Mouse (Mus musculus) erythroid progenitor cell, adult 5-6 weeks (primary cell): ENCODE results near the gene Myod1. TPM values are rescaled to one million over a fixed set of nuclear protein-coding genes. Genes with fewer than 3 reads are reported as not detected.

Experiments
- ATAC-seq: replicated peaks from 2 replicates; pipeline ENCODE4 v1.8.0; 2016; ENCODE audit warnings: moderate number of reproducible peaks, mild to moderate bottlenecking, moderate TSS enrichment, inconsistent platforms; ENCODE audit not compliant: poor library complexity, low FRiP score, severe bottlenecking
- total RNA-seq, 2 experiments: library from RNA; stranded (forward) in 1 of 2; stranded (reverse) in 1 of 2; fragments of 150-400 nt in 1 of 2; fragments of 186-747, 209-891 nt in 1 of 2; gene quantifications; 2 replicates each; pipeline versions ENCODE4 v1.2.3 to v1.2.4; 2015 to 2017; ENCODE audit warnings: low replicate concordance in 2 of 2

Gene Myod1
- total RNA-seq, 2 experiments from 2014 or later, result not detected

DNA sequence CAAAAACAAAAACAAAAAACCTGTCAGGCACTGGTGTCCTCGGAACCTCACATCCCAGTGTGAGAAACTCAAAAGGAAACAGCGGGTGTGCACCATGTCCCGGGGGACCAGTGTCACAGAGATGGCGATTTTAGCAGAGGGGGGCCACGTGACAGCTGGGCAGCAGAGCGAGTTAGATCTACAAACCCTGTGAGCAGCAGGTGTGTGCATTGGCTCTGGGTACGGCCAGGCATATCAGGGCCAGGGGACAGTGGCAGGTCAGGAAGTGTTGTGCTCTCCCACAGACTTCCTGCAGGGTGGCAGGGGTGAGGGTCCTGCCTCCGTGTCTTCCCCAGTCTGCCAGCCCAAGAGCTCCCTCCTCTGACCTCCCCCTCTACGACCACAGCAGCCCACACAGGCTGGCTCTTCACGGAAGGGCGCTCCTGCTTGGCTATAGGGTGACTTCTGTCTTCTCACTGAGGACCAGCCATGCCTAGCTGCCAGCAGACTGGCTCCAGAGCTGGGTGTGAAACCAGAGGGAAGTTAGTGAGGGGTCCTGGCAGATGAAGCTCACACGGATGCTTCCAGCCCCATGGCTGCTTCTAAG lies 33.0 kb downstream of the Myod1 start:
- ATAC-seq, result no peak

DNA sequence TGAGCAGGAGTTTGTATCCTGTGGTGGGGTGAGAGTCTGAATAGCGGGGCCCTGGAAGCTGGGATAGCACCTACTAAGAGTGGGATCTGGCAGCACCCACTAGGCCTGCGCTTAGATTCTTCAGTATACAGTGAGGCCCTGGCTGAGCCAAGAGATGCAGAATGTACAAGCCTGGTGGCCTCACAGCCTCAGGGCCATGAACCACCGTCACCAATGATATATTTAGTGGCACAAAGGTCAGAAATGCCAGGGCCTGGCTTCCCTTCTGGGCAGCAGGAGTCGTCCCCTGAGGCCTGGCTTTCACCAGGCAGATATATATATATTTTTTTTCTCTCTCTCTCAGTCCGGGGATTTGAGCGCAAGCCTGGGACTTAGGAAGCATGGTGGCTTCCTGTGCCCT lies 34.5 kb downstream of the Myod1 start:
- no peak for ATAC-seq

DNA sequence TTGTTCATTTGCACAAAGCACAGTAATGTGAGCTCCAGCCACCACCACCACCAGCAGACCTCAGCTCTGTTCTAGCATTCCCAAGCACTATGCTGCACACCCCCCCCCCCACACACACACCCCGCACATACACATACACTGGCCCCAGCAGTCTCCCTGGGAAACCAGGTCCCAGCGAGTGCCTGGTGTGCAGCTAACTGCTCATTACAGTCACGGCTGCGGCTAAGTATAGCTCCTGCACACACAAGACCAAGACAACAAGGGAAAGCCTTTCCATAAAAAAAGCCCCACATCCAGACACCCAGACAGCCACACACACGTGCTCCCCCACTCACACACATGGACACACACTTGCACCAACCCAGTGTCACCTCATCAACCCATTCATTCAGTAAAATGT lies 36.5 kb downstream of the Myod1 start:
- no peak for ATAC-seq

DNA sequence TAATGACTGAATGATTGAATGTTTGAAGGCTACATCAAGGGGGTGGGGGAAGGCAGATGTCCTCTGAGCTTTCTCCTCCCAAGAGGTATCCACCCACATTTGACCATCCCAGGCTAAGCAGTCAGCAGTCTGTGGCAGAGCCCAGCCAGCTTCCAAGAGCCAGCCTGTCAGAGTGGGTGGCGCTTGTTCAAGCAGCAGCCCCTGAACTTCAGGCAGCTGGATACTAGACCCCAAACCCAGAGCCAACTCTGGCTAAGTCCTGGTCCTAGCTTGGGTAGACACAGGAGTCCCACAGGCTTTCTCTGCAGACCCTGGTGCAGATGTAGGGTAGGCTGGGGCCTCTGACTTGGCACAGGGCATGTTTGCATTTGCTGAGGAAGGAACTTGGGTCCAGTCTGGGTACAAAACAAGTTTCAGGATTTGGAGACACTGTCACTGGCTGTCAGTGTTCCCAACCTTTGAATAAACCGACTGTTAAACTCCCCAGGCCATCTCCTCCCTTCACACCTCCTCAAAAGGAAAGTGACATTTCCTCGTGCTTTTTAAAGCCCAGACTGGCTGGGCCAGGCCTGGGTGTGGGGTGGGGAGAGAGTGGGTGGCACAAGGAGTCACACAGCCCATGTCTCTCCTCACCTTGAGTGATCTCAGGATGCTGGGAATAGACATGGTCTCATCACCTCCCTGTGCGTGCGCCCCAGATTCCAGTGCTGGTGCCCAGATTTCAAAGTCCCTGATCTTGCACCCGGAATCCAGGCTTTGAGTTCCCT lies 37.9 kb downstream of the Myod1 start:
- no peak for ATAC-seq

DNA sequence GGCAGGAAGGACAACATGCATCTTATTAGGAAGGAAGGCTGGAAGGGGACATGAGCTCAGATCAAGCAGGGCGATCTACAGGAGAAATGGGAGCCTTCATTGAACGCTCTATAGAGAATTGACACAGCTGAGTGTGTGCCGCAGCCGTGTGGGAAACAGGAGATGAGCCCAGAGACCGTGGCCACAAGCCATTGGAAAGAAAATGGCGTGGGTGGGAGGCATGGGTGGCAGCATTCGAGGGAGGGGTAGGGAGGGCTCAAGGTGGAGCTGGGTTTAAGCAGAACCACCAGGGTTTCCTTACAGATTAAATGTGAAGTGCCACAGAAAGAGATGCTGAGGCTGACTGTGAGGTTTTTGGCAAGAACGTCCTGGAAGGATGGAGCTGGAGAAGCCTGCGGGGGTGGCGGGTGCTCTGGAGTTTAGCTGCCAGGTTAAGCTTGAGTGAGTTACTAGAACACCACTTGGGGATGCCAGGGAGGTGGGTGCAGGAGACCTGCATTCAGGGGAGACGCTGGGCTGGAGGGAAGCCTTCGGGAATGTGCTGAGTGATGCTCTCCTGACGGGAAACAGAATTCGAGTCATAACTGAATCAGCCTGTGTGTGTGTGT lies 39.6 kb downstream of the Myod1 start:
- ATAC-seq, result no peak

DNA sequence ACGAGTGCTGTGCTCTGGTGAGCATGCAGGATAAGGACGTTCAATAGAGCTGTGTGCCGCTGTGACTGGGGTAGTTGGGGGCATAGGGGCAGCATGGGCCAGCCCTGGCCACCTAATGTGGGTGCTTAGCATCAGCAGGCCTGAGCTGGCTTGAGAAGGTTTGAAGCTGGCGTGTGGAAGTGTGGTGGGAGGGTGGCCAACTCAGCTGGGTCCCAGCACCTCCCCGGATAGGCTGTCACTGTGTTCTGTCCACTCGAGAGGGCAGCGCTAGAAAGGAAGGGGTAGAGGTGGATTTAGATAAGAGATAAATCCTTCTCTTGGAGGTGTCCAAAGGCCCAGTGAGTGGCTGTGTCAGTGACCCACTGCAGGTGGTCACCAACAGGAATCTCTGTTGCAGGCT lies 41.2 kb downstream of the Myod1 start:
- ATAC-seq, result no peak

DNA sequence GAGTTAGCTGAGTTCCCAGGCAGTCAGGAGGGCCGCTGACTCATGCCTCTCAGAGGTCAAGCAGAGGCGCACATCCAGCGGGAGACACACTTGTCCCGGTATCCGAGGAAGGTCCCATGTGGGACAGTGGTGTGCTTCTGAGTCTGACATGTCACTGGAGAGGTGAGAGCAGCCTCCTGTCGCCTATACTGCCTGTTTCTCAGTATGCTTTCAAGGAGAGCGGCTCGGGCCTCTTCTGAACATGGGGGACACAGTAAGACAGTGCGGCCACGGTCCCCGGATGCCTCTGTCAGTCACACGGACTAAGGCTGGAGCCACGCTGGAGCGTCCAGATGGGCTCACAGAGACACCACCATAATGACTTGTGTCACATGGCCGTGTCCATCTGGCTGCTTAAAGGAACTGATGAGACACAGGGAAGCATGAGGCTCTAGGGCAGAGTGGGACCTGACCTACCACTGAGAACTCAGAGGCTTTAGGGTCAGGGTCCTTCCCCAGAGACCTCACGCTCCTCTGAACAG lies 41.9 kb downstream of the Myod1 start:
- no peak for ATAC-seq

DNA sequence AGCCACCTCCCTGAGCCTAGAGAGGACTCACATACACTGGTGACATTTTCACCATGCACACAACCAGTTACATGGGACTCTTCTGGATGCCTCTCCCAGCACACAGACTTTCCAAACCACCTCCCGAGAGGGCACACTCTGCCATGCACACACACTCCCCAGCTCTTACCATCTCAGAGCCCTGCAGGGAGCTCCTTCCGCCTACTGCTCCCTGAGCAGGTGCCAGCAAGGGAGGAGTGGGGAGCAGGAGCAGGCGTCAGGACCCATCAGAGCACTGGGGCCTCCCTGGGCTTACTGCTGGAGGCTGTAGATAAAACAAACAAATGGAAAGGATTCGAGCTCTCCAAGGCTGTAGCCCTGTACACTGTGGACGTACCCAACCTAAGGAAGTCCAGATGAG lies 45.3 kb downstream of the Myod1 start:
- no peak for ATAC-seq

DNA sequence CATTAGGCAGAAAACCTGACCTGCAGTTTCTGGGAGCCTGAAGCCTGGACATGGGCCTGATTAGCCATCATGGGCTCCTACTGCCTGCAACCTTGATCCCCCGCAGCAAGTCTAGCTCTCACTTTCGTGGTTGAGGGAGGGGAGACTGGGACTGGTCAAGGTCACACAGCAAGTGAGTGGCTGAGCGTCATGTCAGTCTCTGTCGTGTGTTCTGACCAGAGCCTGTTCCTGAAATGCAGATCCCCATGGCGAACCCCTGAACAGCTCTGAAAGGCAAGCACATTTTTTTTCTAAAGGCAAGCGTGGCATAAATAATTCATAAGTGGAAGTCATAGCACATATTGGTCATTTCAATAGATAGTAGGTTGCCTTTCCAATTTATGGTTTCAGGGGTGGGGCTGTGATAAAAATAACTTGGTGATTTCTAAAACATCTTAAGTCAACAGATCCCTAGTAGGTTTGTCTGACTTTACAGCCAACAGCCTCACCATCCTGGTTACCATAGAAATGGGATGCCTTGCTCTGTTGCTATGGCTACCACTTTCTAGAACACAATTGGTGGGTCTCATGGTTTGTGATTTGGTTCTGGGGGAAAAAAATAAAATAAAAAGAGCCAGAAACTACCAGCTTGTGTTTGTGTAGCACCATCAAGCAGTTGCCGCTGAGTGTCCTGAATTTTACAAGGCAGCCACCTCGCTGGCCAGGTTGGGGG lies 45.9 kb downstream of the Myod1 start:
- no peak for ATAC-seq

DNA sequence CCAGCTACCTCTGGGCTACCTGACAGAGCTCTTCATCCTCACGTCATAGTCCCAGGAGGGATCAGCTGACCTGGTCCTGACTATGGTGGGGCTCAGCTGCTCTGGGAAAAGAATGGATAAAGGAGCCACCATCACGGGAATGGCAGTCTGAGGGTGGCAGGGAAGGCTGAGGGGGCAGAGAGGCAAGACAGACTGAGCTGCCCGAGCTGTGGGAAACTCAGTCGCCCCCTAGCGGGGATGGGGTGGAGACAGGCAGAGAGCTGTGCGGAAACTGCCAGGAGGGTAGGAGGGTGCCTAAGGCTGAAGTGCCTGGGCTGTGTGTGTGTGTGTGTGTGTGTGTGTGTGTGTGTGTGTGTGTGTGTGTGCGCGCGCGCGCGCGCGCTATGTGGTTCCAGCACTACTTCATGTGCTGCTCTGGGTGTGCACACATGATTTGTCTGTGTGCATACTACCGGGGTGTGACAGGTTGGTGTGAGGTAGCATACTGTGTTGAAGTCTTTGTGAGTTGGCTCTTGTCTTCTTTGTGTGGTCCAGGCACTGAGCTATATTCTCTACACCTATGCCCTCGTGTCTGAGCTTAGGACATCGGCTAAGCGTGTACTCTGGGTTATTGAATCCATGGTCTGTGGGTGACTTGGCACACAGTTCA lies 46.6 kb downstream of the Myod1 start:
- no peak for ATAC-seq

DNA sequence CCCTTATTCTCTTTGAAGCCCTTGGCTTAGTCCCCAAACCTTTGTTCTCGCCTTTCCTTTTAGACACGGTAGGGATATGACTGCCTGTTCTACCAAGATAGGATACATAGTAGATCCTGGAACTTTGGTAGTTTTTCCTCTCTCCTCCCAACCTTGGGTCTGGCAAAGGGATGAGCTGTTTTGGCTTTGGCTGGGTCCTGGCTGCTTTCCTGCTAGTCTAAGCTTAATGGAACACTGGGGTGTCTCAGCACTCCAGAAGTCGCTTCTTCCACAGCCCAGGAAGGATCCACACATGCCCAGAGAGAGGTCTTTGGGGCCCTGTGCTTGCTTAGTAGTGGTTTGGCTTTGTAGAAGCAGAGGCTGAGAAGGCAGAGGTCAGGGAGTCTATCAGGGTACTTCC lies 47.7 kb downstream of the Myod1 start:
- no peak for ATAC-seq

DNA sequence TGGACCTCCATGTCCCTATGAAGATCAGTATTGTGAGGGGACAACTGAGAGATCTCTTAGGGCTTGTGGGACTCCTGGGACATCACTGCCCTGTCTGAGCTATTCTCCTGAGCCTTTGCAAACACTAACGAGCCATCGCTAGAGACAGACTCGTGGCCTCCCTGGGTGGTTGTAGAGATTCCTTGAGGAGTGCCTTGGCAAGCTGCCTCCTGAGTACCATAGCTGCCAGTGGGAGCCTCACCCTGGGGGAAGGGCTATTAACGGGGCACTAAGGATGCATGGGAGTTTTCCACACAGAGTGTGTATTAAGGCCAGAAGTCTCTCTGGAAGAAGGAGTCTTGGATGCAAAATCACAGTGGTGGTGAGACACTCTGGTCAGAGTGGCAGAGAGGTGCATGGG lies 48.7 kb downstream of the Myod1 start:
- no peak for ATAC-seq

Other genes starting within 250 kb of the Myod1 start
- not detected in 2 replicates for gene Abcc8, start 196.4 kb upstream of the Myod1 start, total RNA-seq (2015; ENCODE audit: low replicate concordance)
- not detected in 2 replicates for gene Abcc8, start 196.4 kb upstream of the Myod1 start, total RNA-seq (2017; ENCODE audit: low replicate concordance)
- gene Ush1c, start 138.0 kb upstream of the Myod1 start, total RNA-seq (2015; ENCODE audit: low replicate concordance), result not detected in 2 replicates
- not detected in 2 replicates for gene Ush1c, start 138.0 kb upstream of the Myod1 start, total RNA-seq (2017; ENCODE audit: low replicate concordance)
- gene Otog, start 135.5 kb upstream of the Myod1 start, total RNA-seq (2015; ENCODE audit: low replicate concordance), result not detected in 2 replicates
- gene Otog, start 135.5 kb upstream of the Myod1 start, total RNA-seq (2017; ENCODE audit: low replicate concordance), result not detected in 2 replicates
- 5.0 TPM in 1 of 2 replicates, not detected in the other for gene Kcnc1, start 20.0 kb downstream of the Myod1 start, total RNA-seq (2015; ENCODE audit: low replicate concordance)
- 0.13 TPM in 1 of 2 replicates, not detected in the other for gene Kcnc1, start 20.0 kb downstream of the Myod1 start, total RNA-seq (2017; ENCODE audit: low replicate concordance)